Mouse (Mus musculus): ENCODE measurements around the gene Nudt12.

Gene Nudt12

DNA sequence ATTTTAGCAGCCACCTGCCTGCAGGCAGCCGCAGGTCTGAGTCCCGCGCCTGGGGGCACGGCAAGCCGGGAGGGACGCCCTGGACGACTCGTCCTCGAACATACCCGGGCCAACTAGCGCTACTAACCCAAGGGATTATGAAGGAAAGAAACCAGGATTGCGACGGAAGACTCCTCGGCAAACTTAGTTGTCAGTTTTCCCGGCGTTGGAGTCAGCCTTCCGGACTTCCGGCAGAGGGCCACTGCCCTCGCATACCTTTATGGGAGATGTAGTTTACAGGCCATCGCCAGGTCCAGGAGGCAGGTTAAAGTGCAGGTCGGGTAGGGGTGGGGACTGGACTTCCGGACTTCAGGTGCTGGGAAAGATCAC lies at the start of gene Nudt12:
Gene Nudt12, minus strand, starts transcription at position 282 of the 369 bp plus-strand sequence.
- peak; percentile 74 for DNase-seq (ENCODE audit: low spot score)

DNA sequence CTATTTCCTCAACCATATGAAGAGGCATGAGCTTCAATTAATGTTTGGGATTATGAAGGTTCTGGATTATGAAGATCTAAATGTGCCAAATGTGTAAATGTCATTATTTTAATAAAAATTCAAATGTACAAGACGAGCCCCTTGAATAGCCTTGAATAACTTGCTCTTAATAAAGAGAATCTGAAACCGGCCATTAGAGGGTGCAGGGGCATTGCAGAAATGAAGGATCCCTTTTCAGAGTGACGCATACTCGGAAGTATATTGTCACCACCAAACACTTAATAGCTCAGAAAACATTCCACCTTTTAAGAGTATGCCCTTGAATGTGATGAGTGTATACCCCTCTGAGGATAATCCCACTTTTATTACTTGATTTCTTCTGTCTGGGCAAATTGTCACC lies 40.1 kb upstream of the Nudt12 start:
- no peak for DNase-seq (ENCODE audit: low spot score)

DNA sequence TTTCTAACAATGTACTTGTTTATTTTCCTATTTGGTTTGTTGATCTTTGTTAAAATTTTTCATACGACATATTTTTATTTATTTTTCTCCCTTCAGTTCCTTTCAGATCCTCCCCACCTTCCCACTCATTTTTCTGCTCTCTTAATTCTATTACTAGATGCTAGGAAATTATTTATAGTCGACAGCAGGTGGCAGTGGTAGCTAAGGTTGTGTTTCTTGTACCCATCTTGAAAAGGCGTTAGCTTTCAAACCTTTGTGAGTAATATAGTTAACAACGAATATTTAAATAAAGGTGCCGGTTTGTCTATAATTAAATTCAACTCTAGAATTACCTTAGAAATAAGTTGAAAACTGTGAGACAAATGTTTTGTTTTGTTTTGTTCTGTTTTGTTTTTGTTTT lies 26.6 kb upstream of the Nudt12 start:
- DNase-seq (ENCODE audit: low spot score): no peak

DNA sequence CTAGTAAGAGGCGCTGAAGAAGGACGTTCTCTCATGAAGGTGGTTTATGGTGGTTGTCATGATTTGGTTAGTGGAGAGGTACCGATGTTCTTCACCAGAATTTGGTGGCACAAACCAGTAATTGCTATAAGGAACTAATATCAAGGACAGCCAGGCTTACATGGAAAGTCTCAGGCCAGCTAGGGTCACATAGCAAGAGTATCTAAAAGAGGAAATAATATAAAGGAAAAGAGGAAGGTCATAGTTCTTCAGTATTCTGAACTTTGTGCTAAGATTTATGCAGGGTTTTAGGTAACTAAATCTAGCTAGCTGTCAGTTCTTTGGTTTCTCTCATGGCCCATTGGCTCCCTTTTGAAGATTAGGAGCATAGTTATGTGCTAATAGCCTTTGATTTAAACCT lies 20.3 kb upstream of the Nudt12 start:
- no peak for DNase-seq (ENCODE audit: low spot score)

DNA sequence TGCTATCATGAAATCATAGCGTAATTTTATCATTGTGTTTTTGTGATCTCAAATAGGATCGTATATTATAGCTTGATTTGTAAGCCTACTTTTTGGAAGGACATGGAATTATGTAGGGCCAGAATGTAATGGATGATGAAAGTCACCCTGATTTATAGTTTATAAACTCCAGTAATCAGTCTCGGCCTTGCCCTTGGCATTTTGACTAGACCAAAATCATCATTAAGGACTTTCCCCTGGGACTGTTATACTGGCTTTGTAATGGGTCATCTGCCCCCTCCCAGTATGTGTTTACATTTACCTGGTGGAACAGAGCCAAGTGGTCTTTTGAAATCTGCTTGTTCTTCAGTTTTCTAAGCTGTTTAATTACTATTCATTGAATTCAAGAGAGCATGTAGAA lies 13.2 kb upstream of the Nudt12 start:
- no peak for DNase-seq (ENCODE audit: low spot score)

DNA sequence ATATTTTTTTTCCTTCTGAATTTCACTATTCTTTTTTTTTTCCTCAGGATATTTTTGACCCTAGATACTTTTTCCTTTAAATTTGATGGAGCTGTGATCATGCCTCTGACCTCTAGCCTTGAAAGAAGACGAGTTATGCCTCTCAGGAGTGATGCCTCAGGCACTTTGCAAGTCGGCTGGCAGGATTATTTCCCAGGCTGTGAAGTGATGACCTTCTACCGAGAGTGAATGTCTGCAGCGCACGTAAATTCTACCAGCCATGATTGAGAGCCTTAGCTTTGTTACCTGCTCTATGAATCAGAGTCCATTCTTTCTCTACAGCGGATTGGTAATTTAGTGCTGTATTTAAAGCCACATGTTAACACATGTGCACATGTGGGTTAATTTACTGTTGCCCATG lies 11.3 kb upstream of the Nudt12 start:
- no peak for DNase-seq (ENCODE audit: low spot score)

DNA sequence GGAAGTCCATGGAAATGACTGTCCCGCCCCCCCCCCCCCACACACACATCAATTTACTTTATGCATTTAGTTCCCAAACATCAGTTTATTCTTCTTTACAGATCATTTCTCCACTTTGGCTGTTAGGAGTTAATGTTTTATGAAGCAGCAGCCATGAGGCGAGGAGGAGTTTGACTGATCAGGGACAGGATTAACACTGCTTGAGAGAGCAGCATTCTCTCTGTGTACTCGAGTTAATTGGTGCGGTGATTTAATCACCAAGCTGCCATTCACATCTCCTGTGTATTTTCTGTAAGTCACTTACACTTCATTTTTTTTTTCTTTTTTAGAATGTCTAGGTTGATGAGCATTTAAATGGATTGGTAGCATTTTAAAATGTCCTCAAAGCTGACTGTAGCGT lies 10.8 kb upstream of the Nudt12 start:
- no peak for DNase-seq (ENCODE audit: low spot score)

DNA sequence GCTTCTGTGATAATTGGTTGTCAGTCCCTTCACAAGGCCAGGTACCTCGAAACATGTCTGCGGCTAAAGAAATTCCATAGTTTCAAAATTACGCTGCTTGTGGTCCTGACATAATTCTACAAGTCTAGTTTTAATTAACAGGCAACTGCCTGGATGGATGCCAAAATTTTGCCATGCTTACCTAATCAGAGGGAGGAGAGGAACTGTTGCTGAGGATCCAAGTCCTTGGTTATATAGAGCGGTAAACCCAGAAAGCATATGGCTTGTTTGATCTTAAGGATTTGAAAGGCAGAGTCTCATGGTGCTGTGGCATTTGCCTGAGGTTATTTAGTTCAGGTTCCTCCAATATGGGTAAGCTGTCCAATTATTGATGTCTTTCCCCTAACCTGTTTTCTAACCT lies 5.5 kb upstream of the Nudt12 start:
- DNase-seq (ENCODE audit: low spot score): no peak

DNA sequence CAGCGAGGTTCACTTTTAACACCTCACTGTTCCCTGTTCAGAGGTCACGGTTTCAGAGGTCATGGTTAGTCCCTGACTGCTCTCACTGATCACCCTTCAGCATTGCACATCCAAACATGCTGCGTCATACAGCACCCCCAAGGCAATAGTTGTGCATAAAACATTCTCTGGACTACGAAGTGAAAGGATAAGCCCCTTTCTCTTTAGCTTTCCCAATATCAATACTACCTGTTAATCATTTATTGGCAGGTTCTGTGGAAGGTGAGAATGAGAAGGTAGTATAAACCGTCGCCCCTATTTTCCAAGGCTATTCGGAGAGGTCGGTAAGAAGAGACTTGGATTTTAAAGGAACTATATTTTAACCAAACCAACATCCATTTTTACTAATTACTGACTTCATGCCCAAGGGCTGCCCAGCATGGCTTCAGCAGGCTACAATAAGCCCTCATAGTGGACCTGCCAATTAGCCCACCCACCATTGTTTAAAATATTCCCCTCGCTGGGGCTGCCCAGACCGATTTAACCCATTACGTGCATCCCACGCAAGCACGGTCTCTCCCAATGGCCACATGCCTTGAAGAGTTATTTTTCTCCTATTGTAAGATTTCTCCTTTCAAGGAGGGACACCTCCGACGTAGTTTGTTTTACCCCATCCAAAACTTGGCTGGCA lies 616 bp downstream of the Nudt12 start:
- no peak for DNase-seq (ENCODE audit: low spot score)

DNA sequence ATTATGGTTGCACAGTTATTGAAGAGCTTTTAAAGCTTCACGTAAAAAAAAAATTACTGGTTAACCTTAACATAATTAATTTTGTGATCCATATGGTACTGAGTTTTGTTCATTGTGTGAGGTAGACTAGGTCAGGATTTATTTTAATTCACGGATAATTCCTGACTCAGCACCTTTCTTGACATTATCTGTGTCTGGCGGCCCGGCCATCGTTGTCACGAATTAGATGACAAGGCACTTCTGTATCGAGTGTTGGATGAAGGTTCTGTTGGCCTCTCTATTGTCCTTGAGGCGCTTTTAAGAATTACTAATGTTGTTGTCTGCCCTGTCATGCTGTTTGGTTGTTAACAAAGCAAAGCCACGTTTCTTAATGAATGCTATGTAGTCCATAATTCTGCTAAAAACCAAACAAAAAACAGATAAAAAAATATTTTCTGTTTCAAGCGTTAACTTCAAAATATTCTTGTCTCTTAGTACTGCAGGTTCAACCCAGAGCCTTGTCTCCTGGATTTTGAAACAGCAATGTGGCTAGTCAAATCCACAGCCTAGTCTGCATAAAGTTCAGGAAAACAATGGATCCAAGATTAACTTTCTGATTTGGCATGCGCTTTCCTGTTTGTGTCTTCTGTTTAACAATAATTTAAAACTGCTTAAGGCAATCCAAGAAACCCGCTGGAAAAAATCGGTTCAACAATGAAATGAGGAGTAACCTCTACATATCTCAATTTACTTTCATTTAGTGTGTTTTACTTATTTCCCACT lies 1.4 kb downstream of the Nudt12 start:
- DNase-seq (ENCODE audit: low spot score): no peak

DNA sequence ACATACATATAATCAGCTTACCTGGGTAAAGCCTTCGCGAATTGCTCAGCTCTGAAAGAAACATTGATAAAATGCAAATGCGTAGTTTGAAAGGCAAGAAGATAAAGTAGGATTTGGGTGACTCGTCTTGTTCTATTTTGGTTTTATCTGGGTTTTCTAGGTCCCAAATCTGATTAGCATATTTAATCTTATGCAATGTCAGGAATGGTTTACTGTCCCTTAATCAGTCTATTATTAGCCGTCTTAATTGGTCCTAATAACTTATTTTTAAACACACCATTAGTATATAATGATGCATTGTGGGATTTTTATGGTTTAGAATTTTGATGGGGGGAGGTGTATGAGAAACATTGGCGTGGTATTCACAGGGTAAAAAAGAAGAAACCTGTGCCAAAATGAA lies 21.9 kb downstream of the Nudt12 start, which contains the start of gene Pdzph1:
Gene Pdzph1, minus strand, starts transcription at position 101 of the 400 bp plus-strand sequence.
- no peak for DNase-seq (ENCODE audit: low spot score)

DNA sequence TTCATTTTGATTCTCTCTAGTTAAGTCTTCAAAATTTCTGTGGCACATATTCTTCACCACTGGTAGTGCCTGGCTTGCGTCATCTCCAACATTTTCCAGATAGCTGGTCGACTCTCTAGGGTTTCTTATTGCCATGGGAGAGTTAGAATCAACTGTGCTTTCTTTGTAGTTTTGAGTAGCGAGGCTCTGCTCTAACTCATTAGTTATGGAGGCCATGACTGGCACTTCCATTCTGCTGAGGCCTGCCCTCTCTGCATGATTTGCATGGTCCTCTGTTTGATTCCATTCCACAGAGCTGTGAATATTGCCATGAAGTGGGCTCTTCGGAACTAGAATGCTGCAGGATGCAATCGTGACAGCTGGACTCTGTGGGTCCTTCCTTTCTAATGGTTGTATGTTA lies 39.9 kb downstream of the Nudt12 start:
- DNase-seq (ENCODE audit: low spot score): no peak

DNA sequence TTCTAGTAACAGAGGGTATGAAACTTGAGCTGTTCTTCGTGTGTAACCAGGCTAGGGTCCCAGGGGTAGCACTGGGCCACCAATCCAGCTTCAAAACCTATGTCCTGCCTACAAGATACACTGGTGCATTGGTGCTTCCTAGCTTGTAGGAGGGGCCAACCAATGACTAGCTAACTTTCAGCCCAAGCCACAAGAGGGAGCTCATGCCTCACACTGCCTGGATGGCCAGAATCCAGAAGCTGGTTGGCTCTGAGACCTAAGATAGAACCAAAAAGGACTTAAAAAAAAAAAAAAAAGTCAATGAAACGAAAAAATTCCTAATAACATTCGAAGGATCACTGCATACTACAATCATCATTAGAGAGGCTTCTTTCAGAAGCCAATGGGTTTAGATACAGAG lies 53.3 kb downstream of the Nudt12 start:
- no peak for DNase-seq (ENCODE audit: low spot score)

DNA sequence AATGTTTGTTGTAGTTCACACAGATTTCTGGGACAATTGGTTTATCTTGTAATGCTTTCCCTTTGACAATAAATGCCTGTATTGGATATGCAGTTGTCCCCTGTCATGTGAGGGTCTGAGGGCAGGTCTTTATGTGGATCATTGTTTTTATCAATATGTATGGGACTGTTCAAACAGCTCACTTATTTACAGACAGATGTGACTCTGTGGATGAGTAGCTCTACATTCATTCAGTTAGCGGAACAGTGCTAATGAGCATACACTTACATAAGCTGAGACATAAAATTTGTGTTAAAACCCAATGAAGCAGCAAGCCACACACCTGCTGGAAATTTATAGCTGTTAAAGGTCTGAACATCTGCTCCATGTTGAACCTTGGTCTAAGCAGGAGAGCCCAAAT lies 56.1 kb downstream of the Nudt12 start:
- no peak for DNase-seq (ENCODE audit: low spot score)
